Mouse (Mus musculus): ENCODE measurements around the gene Lrrc27. TPM values are rescaled to one million over a fixed set of nuclear protein-coding genes. Genes with fewer than 3 reads are reported as not detected.

The Lrrc27 gene
- total and polyA plus RNA-seq, 3 experiments: 0.54 to 1.3 TPM; not detected in 1

GRCm38 (mm10) chr7:139169143-139169542, 43.6 kb upstream of the Lrrc27 start:
- Histone ChIP-seq H3K27ac (ENCODE audit: control insufficient read depth, low read depth, low read length) (no peak overlapping the region), H3K9ac (ENCODE audit: control insufficient read depth, low read depth, low read length, poor library complexity, severe bottlenecking) (no peak overlapping the region), H3K4me3 (ENCODE audit: control insufficient read depth in 1 of 2, insufficient read depth in 1 of 2, low read depth in 2 of 2, low read length in 2 of 2) (no peak overlapping the region), H3K9me3 (replicated peaks; ENCODE audit: insufficient read depth, low read length) (no peaks in the 10 kb centered on the region), H3K79me2 (ENCODE audit: control insufficient read depth, insufficient read depth, low read length, poor library complexity) (no peaks in the 10 kb centered on the region), H3K36me3 (ENCODE audit: control insufficient read depth in 1 of 2, insufficient read depth in 2 of 2, low read length in 2 of 2) (no peaks in the 10 kb centered on the region), H3K4me1 (ENCODE audit: control insufficient read depth in 1 of 2, insufficient read depth in 2 of 2, low read length in 2 of 2) (no peaks in the 10 kb centered on the region), H3K27me3 (ENCODE audit: control insufficient read depth in 1 of 2, insufficient read depth in 2 of 2, low read length in 2 of 2) (no peaks in the 10 kb centered on the region)
- TF ChIP-seq TBP (IDR thresholded peaks at IDR 0.05; ENCODE audit: low read depth, low read length): no peak
- no peak for TF ChIP-seq MAX (IDR thresholded peaks at IDR 0.05; ENCODE audit: low read length)
- no peak for TF ChIP-seq ZNF384 (IDR thresholded peaks at IDR 0.05; ENCODE audit: low read depth, low read length)
- TF ChIP-seq ELF1 (IDR thresholded peaks at IDR 0.05; ENCODE audit: low read depth, low read length): no peak
- no peak for TF ChIP-seq MYC (IDR thresholded peaks at IDR 0.05; ENCODE audit: low read depth, low read length)
- no peak for DNase-seq (ENCODE audit: low read depth, low spot score)

- Histone ChIP-seq H3K9me3 (replicated peaks; ENCODE audit: insufficient read depth, low read length) (no peaks in the 10 kb centered on the region), H3K36me3 (ENCODE audit: control insufficient read depth in 1 of 2, insufficient read depth in 2 of 2, low read length in 2 of 2) (no peaks in the 10 kb centered on the region), H3K27ac (ENCODE audit: control insufficient read depth, low read depth, low read length) (no peak overlapping the region), H3K79me2 (ENCODE audit: control insufficient read depth, insufficient read depth, low read length, poor library complexity) (no peaks in the 10 kb centered on the region), H3K4me3 (ENCODE audit: control insufficient read depth in 1 of 2, insufficient read depth in 1 of 2, low read depth in 2 of 2, low read length in 2 of 2) (no peak overlapping the region), H3K27me3 (ENCODE audit: control insufficient read depth in 1 of 2, insufficient read depth in 2 of 2, low read length in 2 of 2) (no peaks in the 10 kb centered on the region), H3K4me1 (ENCODE audit: control insufficient read depth in 1 of 2, insufficient read depth in 2 of 2, low read length in 2 of 2) (no peaks in the 10 kb centered on the region), H3K9ac (ENCODE audit: control insufficient read depth, low read depth, low read length, poor library complexity, severe bottlenecking) (no peak overlapping the region)
- TF ChIP-seq USF1 (IDR thresholded peaks at IDR 0.05; ENCODE audit: low read depth, low read length) (no peak), MAX (IDR thresholded peaks at IDR 0.05; ENCODE audit: low read length) (no peak), MEF2A (IDR thresholded peaks at IDR 0.05; ENCODE audit: extremely low read depth, insufficient replicate concordance, low read depth, low read length, poor library complexity, severe bottlenecking) (no peak), TCF12 (IDR thresholded peaks at IDR 0.05; ENCODE audit: low read depth, low read length) (no peak), EP300 (IDR thresholded peaks at IDR 0.05; ENCODE audit: low read depth in 1 of 2, low read length in 2 of 2) (no peak), NRF1 (IDR thresholded peaks at IDR 0.05; ENCODE audit: insufficient read depth, low read depth, low read length, poor library complexity, severe bottlenecking) (no peak), SMC3 (IDR thresholded peaks at IDR 0.05; ENCODE audit: low read depth, low read length) (no peak), POLR2A (IDR thresholded peaks at IDR 0.05; ENCODE audit: control insufficient read depth in 1 of 2, insufficient read depth in 1 of 2, low read depth in 1 of 2, low read length in 2 of 2, poor library complexity in 1 of 2) (no peak), NELFE (IDR thresholded peaks at IDR 0.05; ENCODE audit: low read depth, low read length) (no peak), MAZ (IDR thresholded peaks at IDR 0.05; ENCODE audit: low read depth, low read length) (no peak), ETS1 (IDR thresholded peaks at IDR 0.05; ENCODE audit: low read depth, low read length) (no peak), RAD21 (IDR thresholded peaks at IDR 0.05; ENCODE audit: low read depth, low read length) (no peak), ZKSCAN1 (IDR thresholded peaks at IDR 0.05; ENCODE audit: low read depth, low read length) (no peak), TBP (IDR thresholded peaks at IDR 0.05; ENCODE audit: low read depth, low read length) (no peak), POLR2AphosphoS5 (IDR thresholded peaks at IDR 0.05; ENCODE audit: borderline replicate concordance, low read depth, low read length) (no peak)
- DNase-seq (ENCODE audit: low read depth, low spot score): no peak
Measured at GRCm38 (mm10) chr7:139179299-139179698, 33.5 kb upstream of the Lrrc27 start.

Measured in MEL (cell line).